Mouse (Mus musculus) E14TG2a.4 (cell line): ENCODE measurements around the gene Pum1.

Experiments used
- CTCF ChIP-seq: conservative IDR thresholded peaks from 2 replicates; pipeline ENCODE4 v1.5.1; 2014; ENCODE audit warnings: low read length
- POU5F1 ChIP-seq: IDR thresholded peaks from 2 replicates; pipeline ENCODE4 v1.6.1; 2014; ENCODE audit warnings: low read length, borderline replicate concordance

GRCm38 (mm10) chr4:130809784-130810183 lies 146.7 kb downstream of the Pum1 start:
- TF ChIP-seq CTCF (no peak), POU5F1 (no peak)
